Mouse (Mus musculus) right cerebral cortex, postnatal 14 days (tissue): ENCODE measurements around the gene Pip4k2c.

Experiments
- DNase-seq: peaks from one replicate; pipeline ENCODE4 v3.0.0; 2022

Pip4k2c gene

GRCm38 (mm10) chr10:127211414-127211854 is at the start of gene Pip4k2c:
TSS of gene Pip4k2c (minus strand) at chr10:127211585.
- peak; percentile 87 for DNase-seq

GRCm38 (mm10) chr10:127258489-127258888 is 47.1 kb upstream of the Pip4k2c start:
- DNase-seq, result no peak

GRCm38 (mm10) chr10:127257790-127258189 is 46.4 kb upstream of the Pip4k2c start:
- no peak for DNase-seq

GRCm38 (mm10) chr10:127255625-127256345 is 44.4 kb upstream of the Pip4k2c start:
- DNase-seq, result peak; percentile 48

GRCm38 (mm10) chr10:127250810-127251209 is 39.4 kb upstream of the Pip4k2c start:
- DNase-seq, result no peak

- no peak for DNase-seq
Observed at GRCm38 (mm10) chr10:127238241-127238824, 26.9 kb upstream of the Pip4k2c start.

- no peak for DNase-seq
Observed at GRCm38 (mm10) chr10:127236541-127236940, 25.2 kb upstream of the Pip4k2c start.

- no peak for DNase-seq
Observed at GRCm38 (mm10) chr10:127233141-127233540, 21.8 kb upstream of the Pip4k2c start.

GRCm38 (mm10) chr10:127231741-127232140 is 20.4 kb upstream of the Pip4k2c start:
- no peak for DNase-seq

GRCm38 (mm10) chr10:127230693-127231092 is 19.3 kb upstream of the Pip4k2c start:
- DNase-seq, result no peak

GRCm38 (mm10) chr10:127228897-127229296 is 17.5 kb upstream of the Pip4k2c start:
- DNase-seq, result no peak

GRCm38 (mm10) chr10:127227163-127227562 is 15.8 kb upstream of the Pip4k2c start:
- DNase-seq, result no peak

- no peak for DNase-seq
Observed at GRCm38 (mm10) chr10:127226318-127226895, 15.0 kb upstream of the Pip4k2c start.

GRCm38 (mm10) chr10:127225732-127226131 is 14.3 kb upstream of the Pip4k2c start:
- no peak for DNase-seq

GRCm38 (mm10) chr10:127225213-127225612 is 13.8 kb upstream of the Pip4k2c start:
- no peak for DNase-seq

- DNase-seq, result no peak
Observed at GRCm38 (mm10) chr10:127218339-127218738, 7.0 kb upstream of the Pip4k2c start.

- DNase-seq, result no peak
Observed at GRCm38 (mm10) chr10:127217177-127217576, 5.8 kb upstream of the Pip4k2c start.

GRCm38 (mm10) chr10:127216456-127216855 is 5.1 kb upstream of the Pip4k2c start:
- DNase-seq, result no peak

GRCm38 (mm10) chr10:127214422-127214803 is 3.0 kb upstream of the Pip4k2c start:
- no peak for DNase-seq

- no peak for DNase-seq
Observed at GRCm38 (mm10) chr10:127213704-127214421, 2.5 kb upstream of the Pip4k2c start.

GRCm38 (mm10) chr10:127213272-127213671 is 1.9 kb upstream of the Pip4k2c start:
- no peak for DNase-seq

GRCm38 (mm10) chr10:127210961-127211405 is 402 bp downstream of the Pip4k2c start:
- DNase-seq, result no peak

- DNase-seq, result no peak
Observed at GRCm38 (mm10) chr10:127209928-127210570, 1.3 kb downstream of the Pip4k2c start.
